Mouse (Mus musculus): ENCODE results near the gene Agap1. TPM values are rescaled to one million over a fixed set of nuclear protein-coding genes. Genes with fewer than 3 reads are reported as not detected.
A peak's percentile ranks its signal among the peaks of the same experiment; 100 is the strongest.

Agap1 gene
- polyA plus RNA-seq, 1 experiment from 2014 or later = 41.4 TPM

DNA sequence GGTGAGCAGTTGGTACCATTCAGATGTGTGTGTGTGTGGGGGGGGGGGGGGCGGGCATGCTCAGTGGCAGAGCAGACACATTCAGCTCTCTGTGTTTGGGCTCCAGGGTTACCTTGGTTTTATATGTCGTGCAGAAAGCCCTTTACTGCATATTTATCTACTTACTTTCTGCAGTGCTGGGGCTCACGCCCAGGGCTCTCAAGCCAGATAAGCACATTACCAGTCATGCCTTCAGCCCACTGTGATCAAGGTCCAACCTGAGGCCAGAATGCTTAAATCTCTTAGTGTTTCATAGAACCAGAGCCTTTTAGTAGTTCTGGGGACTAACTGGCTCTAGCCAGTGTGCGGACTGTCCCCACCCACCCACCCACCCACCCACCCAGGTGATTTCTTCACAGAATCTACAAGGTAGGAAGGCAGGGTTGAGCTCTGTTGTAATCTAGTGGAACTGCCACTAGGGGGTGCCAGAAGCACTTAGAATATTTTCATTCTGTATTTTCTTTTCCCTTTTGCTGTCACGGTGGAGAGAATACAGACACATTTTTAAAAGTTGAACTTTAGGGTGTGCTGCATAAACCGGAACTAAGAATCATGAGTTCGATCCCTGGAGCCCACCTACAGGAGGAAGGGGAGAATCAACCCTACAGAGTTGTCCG is 189.0 kb downstream of the Agap1 start:
- H3K36me3 ChIP-seq (ENCODE audit: control insufficient read depth, insufficient read depth, low read length) = peaks cover 4% of the 10 kb centered on the region; the same call in 1 of the 2 replicates
- no peak for ATAC-seq (ENCODE audit: low FRiP score)
- H3K27ac ChIP-seq (ENCODE audit: low read depth, low read length) = no peak overlapping the region
- H3K27me3 ChIP-seq (ENCODE audit: control insufficient read depth, insufficient read depth, low read length) = no peaks in the 10 kb centered on the region
- H3K9me3 ChIP-seq (ENCODE audit: control insufficient read depth, low read length) = no peaks in the 10 kb centered on the region
- H3K4me2 ChIP-seq (replicated peaks; ENCODE audit: low read depth, low read length) = no peak overlapping the region
- 74% methylated on average over 8 of the region's 8 CpGs for WGBS
- no peaks in the 10 kb centered on the region for H3K4me1 ChIP-seq (replicated peaks; ENCODE audit: control insufficient read depth, insufficient read depth, low read length)
- DNase-seq (ENCODE audit: low spot score) = peak; percentile 68
- no peak overlapping the region for H3K4me3 ChIP-seq (ENCODE audit: low read depth, low read length)
- no peak overlapping the region for H3K9ac ChIP-seq (ENCODE audit: low read depth, low read length)

DNA sequence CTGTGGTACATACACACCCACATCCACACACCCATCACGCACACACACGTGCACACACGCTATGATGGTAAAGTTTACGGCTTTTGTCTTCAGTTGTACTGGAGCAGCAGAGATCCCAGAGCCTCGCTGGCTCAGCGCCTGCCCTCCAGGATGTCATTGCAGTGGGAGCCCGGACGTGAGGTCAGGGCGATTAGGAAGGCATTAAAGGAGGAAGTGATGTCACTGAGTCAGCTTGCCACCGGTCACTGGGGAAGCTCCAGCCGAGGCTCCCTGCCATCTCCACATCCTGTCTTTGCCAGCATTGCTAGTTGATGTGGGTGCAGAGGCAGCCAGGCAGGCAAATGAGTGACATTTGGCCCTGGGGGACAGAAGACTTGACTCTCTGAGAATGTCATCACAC is 189.5 kb downstream of the Agap1 start:
- Histone ChIP-seq H3K36me3 (ENCODE audit: control insufficient read depth, insufficient read depth, low read length) (no peaks in the 10 kb centered on the region), H3K4me2 (replicated peaks; ENCODE audit: low read depth, low read length) (no peak overlapping the region), H3K4me3 (ENCODE audit: low read depth, low read length) (no peak overlapping the region), H3K27ac (ENCODE audit: low read depth, low read length) (no peak overlapping the region), H3K27me3 (ENCODE audit: control insufficient read depth, insufficient read depth, low read length) (no peaks in the 10 kb centered on the region), H3K9ac (ENCODE audit: low read depth, low read length) (no peak overlapping the region), H3K9me3 (ENCODE audit: control insufficient read depth, low read length) (no peaks in the 10 kb centered on the region), H3K4me1 (replicated peaks; ENCODE audit: control insufficient read depth, insufficient read depth, low read length) (no peaks in the 10 kb centered on the region)
- 83% methylated on average over 11 of the region's 11 CpGs for WGBS
- no peak for DNase-seq (ENCODE audit: low spot score)
- no peak for ATAC-seq (ENCODE audit: low FRiP score)

DNA sequence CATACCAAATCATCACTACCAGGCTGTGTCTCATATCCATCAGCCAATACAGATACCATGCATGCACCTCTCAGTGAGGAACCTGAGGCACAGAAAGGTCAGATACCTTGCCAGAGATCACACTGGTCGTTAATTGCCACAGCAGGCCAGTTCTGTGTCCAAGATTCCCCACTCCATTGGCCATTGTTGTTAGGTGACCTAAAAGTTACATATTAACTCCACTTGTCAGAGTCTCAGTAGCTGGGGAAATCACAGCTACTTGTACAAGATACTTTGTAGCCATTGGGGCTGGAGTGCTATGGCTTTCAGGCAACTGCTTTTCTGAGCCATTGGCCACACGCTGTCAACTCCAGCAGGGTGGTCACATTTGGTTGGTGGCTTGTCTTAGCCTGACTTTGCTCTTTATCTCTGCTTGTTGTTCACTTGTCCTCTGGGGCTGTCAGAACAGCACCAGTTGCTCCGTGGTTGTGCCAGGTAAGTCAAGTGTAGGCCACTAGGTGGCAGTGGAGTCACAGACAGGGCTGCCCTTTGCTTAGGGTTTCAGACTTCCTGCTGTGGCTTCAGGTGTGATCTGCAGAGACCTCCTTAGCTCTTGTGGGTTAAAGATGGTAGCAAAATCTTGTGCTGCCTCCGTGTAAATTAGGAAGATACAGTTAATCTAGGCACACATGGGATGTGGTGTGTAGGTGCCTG is 191.9 kb downstream of the Agap1 start:
- H3K27ac ChIP-seq (ENCODE audit: low read depth, low read length) = no peak overlapping the region
- no peaks in the 10 kb centered on the region for H3K36me3 ChIP-seq (ENCODE audit: control insufficient read depth, insufficient read depth, low read length)
- DNase-seq (ENCODE audit: low spot score) (peak; percentile 81), ATAC-seq (ENCODE audit: low FRiP score) (peak; percentile 30; the same call in 1 of the 2 replicates)
- no peaks in the 10 kb centered on the region for H3K9me3 ChIP-seq (ENCODE audit: control insufficient read depth, low read length)
- no peak overlapping the region for H3K9ac ChIP-seq (ENCODE audit: low read depth, low read length)
- no peak overlapping the region for H3K4me2 ChIP-seq (replicated peaks; ENCODE audit: low read depth, low read length)
- 14% methylated on average over 4 of the region's 4 CpGs for WGBS
- no peaks in the 10 kb centered on the region for H3K4me1 ChIP-seq (replicated peaks; ENCODE audit: control insufficient read depth, insufficient read depth, low read length)
- H3K4me3 ChIP-seq (ENCODE audit: low read depth, low read length) = no peak overlapping the region
- no peaks in the 10 kb centered on the region for H3K27me3 ChIP-seq (ENCODE audit: control insufficient read depth, insufficient read depth, low read length)

DNA sequence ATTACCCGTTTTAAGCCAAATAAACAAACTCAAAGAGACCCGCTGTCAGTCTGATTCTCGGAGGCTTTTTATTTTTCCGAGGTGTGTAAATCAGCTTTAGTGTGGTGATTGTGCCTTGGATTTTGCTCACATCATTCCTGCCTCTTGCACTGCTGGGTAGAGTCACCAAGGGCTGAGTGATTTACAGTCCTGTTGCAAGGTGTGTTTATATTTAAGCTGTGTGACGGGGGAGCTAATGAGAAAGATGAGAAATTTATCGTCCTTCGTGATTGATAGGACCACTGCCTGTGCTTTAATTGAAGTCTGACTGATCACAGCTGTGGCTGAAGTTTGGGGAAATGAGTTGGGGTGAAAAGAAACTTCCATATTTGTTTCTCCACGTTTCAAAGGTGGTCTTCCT is 192.9 kb downstream of the Agap1 start:
- Histone ChIP-seq H3K9me3 (ENCODE audit: control insufficient read depth, low read length) (no peaks in the 10 kb centered on the region), H3K4me1 (replicated peaks; ENCODE audit: control insufficient read depth, insufficient read depth, low read length) (no peaks in the 10 kb centered on the region), H3K27ac (ENCODE audit: low read depth, low read length) (no peak overlapping the region), H3K4me3 (ENCODE audit: low read depth, low read length) (no peak overlapping the region), H3K4me2 (replicated peaks; ENCODE audit: low read depth, low read length) (no peak overlapping the region), H3K27me3 (ENCODE audit: control insufficient read depth, insufficient read depth, low read length) (no peaks in the 10 kb centered on the region), H3K36me3 (ENCODE audit: control insufficient read depth, insufficient read depth, low read length) (no peaks in the 10 kb centered on the region), H3K9ac (ENCODE audit: low read depth, low read length) (no peak overlapping the region)
- DNase-seq (ENCODE audit: low spot score) (no peak), ATAC-seq (ENCODE audit: low FRiP score) (no peak)
- WGBS = 77% methylated on average over 8 of the region's 8 CpGs

DNA sequence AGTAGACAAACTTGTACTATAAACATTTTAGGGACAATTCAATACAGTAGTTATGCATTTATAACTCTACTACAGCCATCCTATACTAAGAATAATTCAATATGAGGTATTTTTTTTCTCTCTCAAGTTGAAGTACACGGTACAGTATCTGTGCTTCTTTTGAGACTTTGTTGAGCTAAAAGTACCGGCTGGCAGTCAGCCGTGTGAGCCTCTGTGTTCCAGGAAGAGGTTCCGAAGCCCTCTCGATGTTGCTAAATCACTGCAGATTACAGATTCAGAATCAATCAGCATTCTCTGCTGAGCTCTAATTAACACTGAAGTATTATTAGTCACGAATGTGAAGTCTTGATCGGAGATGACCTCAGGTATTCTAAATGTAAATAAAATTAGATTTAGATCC is 196.0 kb downstream of the Agap1 start:
- Histone ChIP-seq H3K27ac (ENCODE audit: low read depth, low read length) (no peak overlapping the region), H3K4me1 (replicated peaks; ENCODE audit: control insufficient read depth, insufficient read depth, low read length) (no peaks in the 10 kb centered on the region), H3K4me2 (replicated peaks; ENCODE audit: low read depth, low read length) (no peak overlapping the region), H3K9ac (ENCODE audit: low read depth, low read length) (no peak overlapping the region), H3K4me3 (ENCODE audit: low read depth, low read length) (no peak overlapping the region), H3K9me3 (ENCODE audit: control insufficient read depth, low read length) (no peaks in the 10 kb centered on the region), H3K36me3 (ENCODE audit: control insufficient read depth, insufficient read depth, low read length) (no peaks in the 10 kb centered on the region), H3K27me3 (ENCODE audit: control insufficient read depth, insufficient read depth, low read length) (no peaks in the 10 kb centered on the region)
- DNase-seq (ENCODE audit: low spot score) (no peak), ATAC-seq (ENCODE audit: low FRiP score) (no peak)
- 92% methylated on average over 7 of the region's 7 CpGs for WGBS

DNA sequence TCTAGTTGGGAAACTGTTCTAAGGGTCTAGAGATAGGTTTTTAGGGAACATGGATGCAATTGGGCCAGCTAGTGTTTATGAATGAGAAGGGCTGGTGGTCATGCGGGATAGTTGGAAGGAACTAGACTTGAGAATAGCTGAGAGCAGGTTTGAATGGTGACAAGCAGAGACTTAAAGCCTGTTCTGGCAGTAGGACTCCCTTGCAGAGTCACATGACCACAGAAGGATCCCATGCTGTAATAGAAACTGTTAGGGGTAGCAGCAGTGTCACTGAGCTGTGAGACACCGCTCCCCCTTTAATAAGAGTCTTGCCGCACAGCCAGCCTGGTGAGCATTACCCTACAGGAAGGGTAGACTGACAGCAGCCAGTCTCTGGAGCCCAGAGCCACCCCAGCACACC is 201.6 kb downstream of the Agap1 start:
- ATAC-seq (ENCODE audit: low FRiP score) = no peak
- Histone ChIP-seq H3K4me3 (ENCODE audit: low read depth, low read length) (no peak overlapping the region), H3K27me3 (ENCODE audit: control insufficient read depth, insufficient read depth, low read length) (no peaks in the 10 kb centered on the region), H3K27ac (ENCODE audit: low read depth, low read length) (no peak overlapping the region), H3K9me3 (ENCODE audit: control insufficient read depth, low read length) (no peaks in the 10 kb centered on the region), H3K4me1 (replicated peaks; ENCODE audit: control insufficient read depth, insufficient read depth, low read length) (no peaks in the 10 kb centered on the region), H3K4me2 (replicated peaks; ENCODE audit: low read depth, low read length) (no peak overlapping the region), H3K9ac (ENCODE audit: low read depth, low read length) (no peak overlapping the region), H3K36me3 (ENCODE audit: control insufficient read depth, insufficient read depth, low read length) (no peaks in the 10 kb centered on the region)
- DNase-seq (ENCODE audit: low spot score) = no peak
- 84% methylated on average over 3 of the region's 3 CpGs for WGBS

DNA sequence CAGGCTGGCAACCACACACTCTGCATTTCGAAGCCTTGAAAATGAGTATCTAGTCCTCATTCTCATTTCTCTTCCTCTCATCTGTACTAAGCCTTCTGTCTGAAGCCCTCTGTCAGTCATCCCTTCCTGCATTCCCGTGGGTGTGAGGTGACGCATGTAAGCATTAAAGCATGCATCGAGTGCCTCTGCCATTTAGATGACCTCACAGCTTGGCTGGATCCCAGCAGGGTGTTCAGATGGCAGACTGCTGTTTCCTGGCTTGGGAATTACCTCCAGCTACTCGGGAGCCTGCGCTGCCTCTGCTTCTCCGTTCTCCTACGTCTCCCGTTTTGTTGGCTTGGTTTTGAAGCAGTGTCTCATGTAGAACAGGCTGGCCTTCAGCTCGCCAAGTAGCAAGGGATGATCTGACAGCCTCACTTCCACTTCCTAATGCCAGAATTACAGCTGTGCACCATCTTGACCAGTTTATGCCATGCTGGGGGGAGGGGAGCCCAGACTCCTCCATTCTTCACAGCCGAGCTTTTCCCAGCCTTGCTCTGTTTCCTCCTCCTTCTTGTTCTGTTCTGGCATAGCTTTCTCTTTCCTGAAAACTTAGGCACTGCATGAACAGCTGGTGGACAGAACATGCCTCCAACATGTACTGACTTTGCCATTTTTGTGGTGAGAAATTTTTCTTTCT is 202.2 kb downstream of the Agap1 start:
- DNase-seq (ENCODE audit: low spot score) = no peak
- Histone ChIP-seq H3K9me3 (ENCODE audit: control insufficient read depth, low read length) (no peaks in the 10 kb centered on the region), H3K27ac (ENCODE audit: low read depth, low read length) (no peak overlapping the region), H3K4me3 (ENCODE audit: low read depth, low read length) (no peak overlapping the region), H3K36me3 (ENCODE audit: control insufficient read depth, insufficient read depth, low read length) (no peaks in the 10 kb centered on the region), H3K27me3 (ENCODE audit: control insufficient read depth, insufficient read depth, low read length) (no peaks in the 10 kb centered on the region), H3K9ac (ENCODE audit: low read depth, low read length) (no peak overlapping the region), H3K4me1 (replicated peaks; ENCODE audit: control insufficient read depth, insufficient read depth, low read length) (no peaks in the 10 kb centered on the region), H3K4me2 (replicated peaks; ENCODE audit: low read depth, low read length) (no peak overlapping the region)
- no peak for ATAC-seq (ENCODE audit: low FRiP score)
- WGBS = 53% methylated on average over 11 of the region's 11 CpGs

DNA sequence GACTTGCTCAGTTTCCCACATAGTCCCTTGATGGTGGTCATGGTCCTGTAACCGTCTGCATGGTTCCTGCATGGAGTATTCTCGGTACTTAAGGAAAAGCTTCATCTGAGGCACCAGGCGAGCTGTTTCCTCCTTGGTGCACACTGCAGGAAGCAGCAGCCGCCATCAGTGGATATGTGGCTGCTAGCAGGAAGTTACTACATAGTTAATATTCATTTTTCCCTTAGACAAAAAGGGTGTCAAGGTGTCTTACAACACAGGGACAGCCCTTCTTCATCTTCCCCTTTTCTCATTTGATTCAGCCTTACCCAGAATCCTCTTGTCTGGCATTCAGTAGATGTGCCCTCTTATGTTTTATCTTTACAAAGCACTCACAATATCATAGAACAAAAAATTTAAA is 206.2 kb downstream of the Agap1 start:
- H3K36me3 ChIP-seq (ENCODE audit: control insufficient read depth, insufficient read depth, low read length) = no peaks in the 10 kb centered on the region
- no peak overlapping the region for H3K27ac ChIP-seq (ENCODE audit: low read depth, low read length)
- no peak overlapping the region for H3K4me3 ChIP-seq (ENCODE audit: low read depth, low read length)
- 91% methylated on average over 4 of the region's 4 CpGs for WGBS
- no peaks in the 10 kb centered on the region for H3K27me3 ChIP-seq (ENCODE audit: control insufficient read depth, insufficient read depth, low read length)
- H3K4me1 ChIP-seq (replicated peaks; ENCODE audit: control insufficient read depth, insufficient read depth, low read length) = no peaks in the 10 kb centered on the region
- no peaks in the 10 kb centered on the region for H3K9me3 ChIP-seq (ENCODE audit: control insufficient read depth, low read length)
- H3K4me2 ChIP-seq (replicated peaks; ENCODE audit: low read depth, low read length) = no peak overlapping the region
- DNase-seq (ENCODE audit: low spot score) (no peak), ATAC-seq (ENCODE audit: low FRiP score) (no peak)
- no peak overlapping the region for H3K9ac ChIP-seq (ENCODE audit: low read depth, low read length)
